Mouse (Mus musculus) stomach, adult 2 months (tissue): ENCODE measurements around the gene Olfr107. TPM values are rescaled to one million over a fixed set of nuclear protein-coding genes. Genes with fewer than 3 reads are reported as not detected.

Experiments
- polyA plus RNA-seq: library from polyadenylated mRNA; depleted of rRNA; stranded (reverse); fragments of >200 nt; gene quantifications from 2 replicates; pipeline ENCODE4 v1.2.3, GENCODE M21; 2012; rRNA removed

Gene Olfr107
- not detected in 2 replicates for polyA plus RNA-seq

GRCm38 (mm10) chr17:37398926-37399325, at the start of gene Olfr107:
Gene Olfr107 (plus strand): TSS chr17:37399226.

GRCm38 (mm10) chr17:37359282-37359681, 39.7 kb upstream of the Olfr107 start, which contains the start of gene Olfr104-ps:
Gene Olfr104-ps (plus strand): TSS chr17:37359582.

GRCm38 (mm10) chr17:37378733-37379132, 20.3 kb upstream of the Olfr107 start, which contains the start of gene Olfr105-ps:
Gene Olfr105-ps (plus strand): TSS chr17:37379033.

GRCm38 (mm10) chr17:37390093-37390492, 8.9 kb upstream of the Olfr107 start, which contains the start of gene Olfr106-ps:
Gene Olfr106-ps (plus strand): TSS chr17:37390393.

GRCm38 (mm10) chr17:37445180-37445579, 46.2 kb downstream of the Olfr107 start, which contains the start of gene Olfr108:
Gene Olfr108 (plus strand): TSS chr17:37445480.

Other genes starting within 250 kb of the Olfr107 start
- gene Olfr93, start 237.7 kb upstream of the Olfr107 start, polyA plus RNA-seq = not detected in 2 replicates
- not detected in 2 replicates for gene Ubd, start 205.3 kb upstream of the Olfr107 start, polyA plus RNA-seq
- not detected in 2 replicates for gene Olfr94, start 198.2 kb upstream of the Olfr107 start, polyA plus RNA-seq
- not detected in 2 replicates for gene Olfr95, start 186.1 kb upstream of the Olfr107 start, polyA plus RNA-seq
- not detected in 2 replicates for gene Olfr96, start 179.1 kb upstream of the Olfr107 start, polyA plus RNA-seq
- gene Olfr97, start 161.9 kb upstream of the Olfr107 start, polyA plus RNA-seq = not detected in 2 replicates
- not detected in 2 replicates for gene Olfr98, start 135.5 kb upstream of the Olfr107 start, polyA plus RNA-seq
- gene H2-M3, start 129.0 kb upstream of the Olfr107 start, polyA plus RNA-seq = 1.7 TPM in 2 replicates
- gene Olfr99, start 115.8 kb upstream of the Olfr107 start, polyA plus RNA-seq = not detected in 2 replicates
- not detected in 2 replicates for gene Olfr101, start 94.9 kb upstream of the Olfr107 start, polyA plus RNA-seq
- gene Olfr102, start 82.2 kb upstream of the Olfr107 start, polyA plus RNA-seq = not detected in 2 replicates
- gene Olfr103, start 59.5 kb upstream of the Olfr107 start, polyA plus RNA-seq = not detected in 2 replicates
- not detected in 2 replicates for gene Olfr104-ps, start 39.6 kb upstream of the Olfr107 start, polyA plus RNA-seq
- gene Olfr105-ps, start 20.2 kb upstream of the Olfr107 start, polyA plus RNA-seq = not detected in 2 replicates
- not detected in 2 replicates for gene Olfr106-ps, start 8.8 kb upstream of the Olfr107 start, polyA plus RNA-seq
- not detected in 2 replicates for gene Olfr108, start 46.3 kb downstream of the Olfr107 start, polyA plus RNA-seq
- gene Olfr109, start 59.7 kb downstream of the Olfr107 start, polyA plus RNA-seq = not detected in 2 replicates
- gene H2-M2, start 84.3 kb downstream of the Olfr107 start, polyA plus RNA-seq = 0.05 TPM in 1 of 2 replicates, not detected in the other
- gene Olfr110, start 93.2 kb downstream of the Olfr107 start, polyA plus RNA-seq = not detected in 2 replicates
- gene Olfr111, start 108.8 kb downstream of the Olfr107 start, polyA plus RNA-seq = 0.03 TPM in 1 of 2 replicates, not detected in the other
- gene Olfr112, start 170.2 kb downstream of the Olfr107 start, polyA plus RNA-seq = not detected in 2 replicates
- not detected in 2 replicates for gene Olfr113, start 178.4 kb downstream of the Olfr107 start, polyA plus RNA-seq
- gene Olfr114, start 193.5 kb downstream of the Olfr107 start, polyA plus RNA-seq = not detected in 2 replicates
- gene Olfr115, start 227.9 kb downstream of the Olfr107 start, polyA plus RNA-seq = not detected in 2 replicates
- gene Olfr116, start 228.0 kb downstream of the Olfr107 start, polyA plus RNA-seq = not detected in 2 replicates